Mouse (Mus musculus): ENCODE measurements around the gene Peli2. TPM values are rescaled to one million over a fixed set of nuclear protein-coding genes. Genes with fewer than 3 reads are reported as not detected.

Peli2 gene
- polyA plus RNA-seq, 1 experiment from 2014 or later = 6.8 TPM

DNA sequence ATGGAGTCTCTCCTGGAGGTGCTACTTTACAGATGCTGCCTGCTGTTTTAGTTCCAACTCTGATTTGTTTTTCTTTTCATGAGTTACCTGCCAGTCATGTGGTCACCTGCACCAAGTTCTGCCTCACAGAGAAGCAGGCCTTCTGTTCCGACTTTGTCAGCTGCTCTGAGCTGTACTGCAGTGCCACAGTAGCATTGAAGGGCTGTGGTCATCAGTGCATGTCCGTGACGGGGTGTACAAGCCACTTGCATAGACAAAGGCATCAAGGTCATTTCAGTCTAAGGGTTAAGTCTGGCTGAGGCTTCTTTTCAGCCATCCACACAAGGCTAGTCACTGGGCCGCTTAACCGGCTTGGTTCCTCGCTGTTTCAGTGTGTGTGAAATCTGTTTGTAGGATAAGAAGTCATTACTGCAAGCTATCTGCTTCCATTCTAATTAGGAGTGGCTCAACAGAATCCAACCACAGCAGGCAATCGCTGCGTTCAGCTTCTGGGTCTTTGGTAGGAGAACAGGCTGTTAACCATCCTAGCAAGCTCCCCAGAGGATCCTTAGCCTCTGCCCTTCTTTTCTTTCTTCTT, 7.1 kb downstream of the Peli2 start:
- 50% methylated on average over 8 of the region's 8 CpGs for WGBS
- no peak overlapping the region for H3K27ac ChIP-seq (replicated peaks)
- no peak for ATAC-seq (ENCODE audit: low FRiP score)
- H3K36me3 ChIP-seq = no peaks in the 10 kb centered on the region
- H3K27me3 ChIP-seq (replicated peaks) = no peaks in the 10 kb centered on the region
- no peaks in the 10 kb centered on the region for H3K9me3 ChIP-seq (replicated peaks)
- no peak overlapping the region for H3K4me3 ChIP-seq (replicated peaks)
- no peak overlapping the region for H3K4me2 ChIP-seq
- H3K9ac ChIP-seq (replicated peaks) = no peak overlapping the region
- H3K4me1 ChIP-seq = peaks cover 73% of the 10 kb centered on the region

DNA sequence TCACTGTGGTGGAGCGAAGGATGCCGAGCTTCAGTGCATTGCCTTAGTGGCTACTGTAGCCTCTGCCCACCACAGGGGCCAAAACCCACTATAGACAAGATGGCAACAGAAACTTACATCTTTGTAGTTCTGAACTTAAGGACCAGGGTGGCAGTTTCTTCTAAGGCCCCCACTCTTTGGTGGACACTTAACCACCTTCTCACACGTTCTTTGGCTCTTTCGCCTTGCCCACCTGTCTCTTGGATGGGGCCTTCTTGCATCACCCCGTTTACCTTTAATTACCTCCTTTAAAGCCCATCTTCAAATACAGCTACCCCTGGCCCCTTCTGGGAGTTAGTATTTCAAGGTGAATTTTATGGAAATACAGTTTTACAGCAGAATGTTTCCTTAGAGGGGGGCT, 8.1 kb downstream of the Peli2 start:
- Histone ChIP-seq H3K9me3 (replicated peaks) (no peaks in the 10 kb centered on the region), H3K27ac (replicated peaks) (no peak overlapping the region), H3K36me3 (no peaks in the 10 kb centered on the region), H3K4me1 (peaks cover 72% of the 10 kb centered on the region), H3K9ac (replicated peaks) (no peak overlapping the region), H3K4me2 (no peak overlapping the region), H3K27me3 (replicated peaks) (no peaks in the 10 kb centered on the region), H3K4me3 (replicated peaks) (no peak overlapping the region)
- no peak for ATAC-seq (ENCODE audit: low FRiP score)
- 95% methylated on average over 5 of the region's 5 CpGs for WGBS

- Histone ChIP-seq H3K27me3 (replicated peaks) (no peaks in the 10 kb centered on the region), H3K4me2 (no peak overlapping the region), H3K9me3 (replicated peaks) (no peaks in the 10 kb centered on the region), H3K4me1 (peaks cover 68% of the 10 kb centered on the region), H3K4me3 (replicated peaks) (no peak overlapping the region), H3K27ac (replicated peaks) (no peak overlapping the region), H3K9ac (replicated peaks) (no peak overlapping the region), H3K36me3 (no peaks in the 10 kb centered on the region)
- 83% methylated on average over 6 of the region's 6 CpGs for WGBS
- no peak for ATAC-seq (ENCODE audit: low FRiP score)
These were observed 9.4 kb downstream of the Peli2 start for GRCm38 (mm10) chr14:48130021-48130420.

DNA sequence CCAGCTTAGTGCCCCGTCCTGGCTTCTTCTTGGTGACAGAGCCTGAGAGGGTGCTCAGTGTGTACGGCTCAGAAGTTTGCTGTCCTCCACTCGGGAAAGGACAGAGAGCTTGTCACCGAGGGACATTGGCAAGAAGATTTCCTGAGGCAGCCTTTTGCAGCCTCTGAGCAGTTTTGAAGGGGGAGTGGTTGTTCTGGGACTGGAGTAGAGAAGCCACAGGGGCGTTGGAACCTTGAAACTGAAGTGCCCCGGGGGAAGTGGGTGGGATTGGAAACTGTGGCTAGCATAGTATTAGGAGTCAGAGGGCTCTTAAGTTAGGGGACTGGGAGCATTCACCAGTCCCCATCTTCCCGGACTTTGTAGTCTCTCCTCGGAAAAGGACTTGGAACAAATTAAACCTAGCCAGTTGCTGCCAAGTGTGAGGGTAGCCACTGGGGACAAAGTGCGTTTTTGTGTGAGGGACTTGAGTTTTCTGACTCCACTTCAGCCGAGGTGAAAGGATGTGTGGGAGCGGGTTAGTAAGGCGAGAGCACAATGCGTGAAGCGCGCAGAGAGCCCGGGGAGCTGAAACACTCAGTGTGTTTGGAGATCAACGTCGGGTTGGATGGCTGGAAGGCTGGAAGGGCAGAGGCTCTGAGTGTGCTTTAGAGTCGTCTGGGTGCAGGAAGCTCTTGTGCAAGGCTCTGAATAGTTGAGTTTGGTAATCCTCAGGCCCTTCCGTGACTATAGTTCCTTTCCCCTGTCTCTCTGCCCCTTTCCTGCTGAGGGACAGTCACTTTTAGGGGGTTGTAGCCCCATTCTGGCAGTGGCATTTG, 10.3 kb downstream of the Peli2 start:
- no peaks in the 10 kb centered on the region for H3K36me3 ChIP-seq
- peaks cover 69% of the 10 kb centered on the region for H3K4me1 ChIP-seq
- H3K9ac ChIP-seq (replicated peaks) = no peak overlapping the region
- peak overlapping the region; percentile 62 for H3K27ac ChIP-seq (replicated peaks)
- no peak for ATAC-seq (ENCODE audit: low FRiP score)
- WGBS = 47% methylated on average over 20 of the region's 20 CpGs
- no peaks in the 10 kb centered on the region for H3K9me3 ChIP-seq (replicated peaks)
- H3K27me3 ChIP-seq (replicated peaks) = no peaks in the 10 kb centered on the region
- no peak overlapping the region for H3K4me2 ChIP-seq
- no peak overlapping the region for H3K4me3 ChIP-seq (replicated peaks)

DNA sequence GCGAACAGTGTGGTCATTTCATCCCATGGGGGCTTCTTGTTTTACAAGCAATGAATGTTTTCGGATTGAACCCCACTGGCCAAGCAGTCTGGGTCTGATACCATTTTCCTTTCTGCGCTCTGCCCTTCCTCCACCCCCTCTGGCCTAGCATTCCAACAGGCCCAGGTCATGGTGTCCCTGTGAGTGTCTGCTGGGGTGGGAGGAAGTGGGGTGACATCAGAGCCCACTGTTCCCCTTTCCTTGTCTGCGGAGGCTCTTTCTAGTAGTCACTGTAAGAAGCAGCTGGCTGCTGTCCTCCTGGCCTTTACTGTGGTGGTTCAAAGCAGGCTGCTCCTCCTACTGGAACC, 10.9 kb downstream of the Peli2 start:
- Histone ChIP-seq H3K4me1 (peaks cover 67% of the 10 kb centered on the region), H3K4me3 (replicated peaks) (no peak overlapping the region), H3K4me2 (no peak overlapping the region), H3K27ac (replicated peaks) (peak overlapping the region; percentile 62), H3K36me3 (no peaks in the 10 kb centered on the region), H3K9me3 (replicated peaks) (no peaks in the 10 kb centered on the region), H3K27me3 (replicated peaks) (no peaks in the 10 kb centered on the region), H3K9ac (replicated peaks) (no peak overlapping the region)
- no peak for ATAC-seq (ENCODE audit: low FRiP score)
- 70% methylated on average over 4 of the region's 4 CpGs for WGBS

DNA sequence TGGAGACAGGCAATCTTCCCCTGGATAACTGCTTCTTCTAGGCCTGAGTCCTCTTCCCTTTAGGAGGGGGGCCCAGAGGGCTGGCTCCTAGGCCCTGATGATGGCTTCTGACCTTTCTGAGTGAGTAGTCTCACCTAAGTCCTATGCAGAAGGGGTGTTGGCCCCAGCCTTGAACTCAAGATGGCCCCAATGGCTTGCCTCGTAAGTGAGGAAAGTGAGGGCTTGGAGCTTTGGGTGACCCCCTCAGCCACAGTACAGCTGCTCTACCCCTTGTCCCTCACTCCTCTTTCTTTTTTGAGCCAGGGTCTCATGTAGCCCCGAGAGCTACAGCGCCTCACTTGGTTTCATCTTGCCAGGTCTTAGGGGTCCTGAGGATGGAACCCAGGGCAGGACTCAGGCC, 11.6 kb downstream of the Peli2 start:
- H3K4me1 ChIP-seq = peaks cover 65% of the 10 kb centered on the region
- no peak for ATAC-seq (ENCODE audit: low FRiP score)
- no peaks in the 10 kb centered on the region for H3K27me3 ChIP-seq (replicated peaks)
- H3K27ac ChIP-seq (replicated peaks) = no peak overlapping the region
- 76% methylated on average over 3 of the region's 3 CpGs for WGBS
- no peak overlapping the region for H3K9ac ChIP-seq (replicated peaks)
- H3K4me2 ChIP-seq = no peak overlapping the region
- H3K36me3 ChIP-seq = no peaks in the 10 kb centered on the region
- no peaks in the 10 kb centered on the region for H3K9me3 ChIP-seq (replicated peaks)
- no peak overlapping the region for H3K4me3 ChIP-seq (replicated peaks)

GRCm38 (mm10) chr14:48132865-48133802, 12.5 kb downstream of the Peli2 start:
- H3K4me2 ChIP-seq = peak overlapping the region; percentile 35
- H3K9me3 ChIP-seq (replicated peaks) = no peaks in the 10 kb centered on the region
- H3K9ac ChIP-seq (replicated peaks) = no peak overlapping the region
- no peak for ATAC-seq (ENCODE audit: low FRiP score)
- no peaks in the 10 kb centered on the region for H3K36me3 ChIP-seq
- no peaks in the 10 kb centered on the region for H3K27me3 ChIP-seq (replicated peaks)
- 0 out of 2 replicates have a peak overlapping the region, but pooled peaks have one; percentile 13 for H3K27ac ChIP-seq (replicated peaks)
- no peak overlapping the region for H3K4me3 ChIP-seq (replicated peaks)
- H3K4me1 ChIP-seq = peaks cover 62% of the 10 kb centered on the region
- 43% methylated on average over 21 of the region's 21 CpGs for WGBS

DNA sequence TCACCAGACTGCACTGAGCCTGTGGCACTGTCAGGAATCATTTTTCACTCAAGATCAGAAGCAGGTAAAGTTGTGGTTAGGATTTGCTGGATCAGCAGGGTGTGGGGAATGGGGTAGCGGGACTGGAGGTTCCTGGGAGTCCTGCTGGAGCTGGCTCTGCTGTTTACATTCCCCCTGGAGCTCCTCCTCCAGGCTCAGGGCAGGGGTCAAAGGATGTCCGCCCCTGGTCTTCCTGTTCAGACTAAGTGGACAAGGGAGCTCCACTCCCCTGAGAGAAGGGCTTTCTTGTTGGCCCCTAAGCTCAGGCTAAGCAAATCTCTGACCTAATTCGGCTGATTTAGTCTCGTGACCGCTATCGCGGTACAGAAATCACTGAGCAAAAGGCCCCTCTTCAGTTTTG, 13.7 kb downstream of the Peli2 start:
- ATAC-seq (ENCODE audit: low FRiP score) = no peak
- H3K4me2 ChIP-seq = no peak overlapping the region
- no peak overlapping the region for H3K27ac ChIP-seq (replicated peaks)
- H3K27me3 ChIP-seq (replicated peaks) = no peaks in the 10 kb centered on the region
- no peak overlapping the region for H3K9ac ChIP-seq (replicated peaks)
- H3K4me1 ChIP-seq = peaks cover 61% of the 10 kb centered on the region
- no peaks in the 10 kb centered on the region for H3K36me3 ChIP-seq
- H3K4me3 ChIP-seq (replicated peaks) = no peak overlapping the region
- no peaks in the 10 kb centered on the region for H3K9me3 ChIP-seq (replicated peaks)
- 55% methylated on average over 7 of the region's 7 CpGs for WGBS

- Histone ChIP-seq H3K4me3 (replicated peaks) (no peak overlapping the region), H3K36me3 (no peaks in the 10 kb centered on the region), H3K9me3 (replicated peaks) (no peaks in the 10 kb centered on the region), H3K27ac (replicated peaks) (0 out of 2 replicates have a peak overlapping the region, but pooled peaks have one; percentile 18), H3K9ac (replicated peaks) (no peak overlapping the region), H3K27me3 (replicated peaks) (no peaks in the 10 kb centered on the region), H3K4me1 (peaks cover 56% of the 10 kb centered on the region), H3K4me2 (no peak overlapping the region)
- no peak; the same call in 1 of the 2 replicates for ATAC-seq (ENCODE audit: low FRiP score)
- 30% methylated on average over 11 of the region's 11 CpGs for WGBS
These were observed 15.3 kb downstream of the Peli2 start for GRCm38 (mm10) chr14:48135816-48136345.

DNA sequence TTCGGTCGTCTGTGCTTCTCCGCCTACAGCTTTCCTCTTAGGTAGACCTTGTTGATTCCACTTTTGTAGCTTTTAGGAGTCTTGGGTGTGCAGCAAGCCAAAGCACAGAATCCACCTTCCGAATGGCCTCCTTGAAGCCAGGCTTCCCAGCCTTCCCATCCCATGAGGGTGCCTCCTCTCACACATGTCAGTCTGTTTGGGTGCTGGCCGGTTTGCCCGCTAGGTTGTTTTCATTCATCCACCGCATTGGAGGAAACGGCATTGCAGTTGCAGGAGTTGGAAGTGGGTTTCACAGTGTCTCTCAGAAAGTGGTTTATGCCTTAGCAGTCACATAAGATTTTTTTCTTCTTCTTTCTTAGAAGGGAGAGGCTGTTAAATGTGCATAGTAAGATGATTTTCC, 17.1 kb downstream of the Peli2 start:
- no peak for ATAC-seq (ENCODE audit: low FRiP score)
- no peaks in the 10 kb centered on the region for H3K27me3 ChIP-seq (replicated peaks)
- no peak overlapping the region for H3K4me2 ChIP-seq
- no peak overlapping the region for H3K9ac ChIP-seq (replicated peaks)
- H3K27ac ChIP-seq (replicated peaks) = no peak overlapping the region
- H3K9me3 ChIP-seq (replicated peaks) = no peaks in the 10 kb centered on the region
- H3K4me1 ChIP-seq = peaks cover 41% of the 10 kb centered on the region
- no peak overlapping the region for H3K4me3 ChIP-seq (replicated peaks)
- WGBS = 60% methylated on average over 8 of the region's 8 CpGs
- H3K36me3 ChIP-seq = no peaks in the 10 kb centered on the region

DNA sequence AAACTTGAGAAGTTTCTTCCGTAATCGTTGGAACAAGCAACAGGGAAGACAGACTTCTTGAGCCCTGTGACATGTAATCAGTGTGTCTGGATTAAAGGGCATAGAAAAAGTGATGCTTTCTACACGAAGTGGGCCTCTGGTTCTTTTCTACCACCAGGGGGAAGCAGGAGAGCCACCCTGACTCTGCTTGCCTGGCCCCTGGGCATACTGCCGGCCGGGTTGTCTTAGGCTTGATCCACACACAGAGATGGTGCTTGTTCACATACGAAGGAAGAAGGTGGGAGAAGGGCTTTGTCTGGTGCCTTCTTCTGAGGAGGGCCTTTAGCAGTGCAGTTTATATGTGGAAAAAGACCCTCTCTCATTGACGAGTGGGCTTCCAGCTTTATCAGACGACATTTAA, 17.5 kb downstream of the Peli2 start:
- no peaks in the 10 kb centered on the region for H3K9me3 ChIP-seq (replicated peaks)
- no peak overlapping the region for H3K4me3 ChIP-seq (replicated peaks)
- 0 out of 2 replicates have a peak, but pooled peaks have one; percentile 22 for ATAC-seq (ENCODE audit: low FRiP score)
- H3K4me2 ChIP-seq = no peak overlapping the region
- no peaks in the 10 kb centered on the region for H3K27me3 ChIP-seq (replicated peaks)
- no peaks in the 10 kb centered on the region for H3K36me3 ChIP-seq
- H3K4me1 ChIP-seq = peaks cover 42% of the 10 kb centered on the region
- WGBS = 55% methylated on average over 8 of the region's 8 CpGs
- no peak overlapping the region for H3K27ac ChIP-seq (replicated peaks)
- no peak overlapping the region for H3K9ac ChIP-seq (replicated peaks)
